Mouse (Mus musculus): ENCODE data around the gene Rps5. TPM values are rescaled to one million over a fixed set of nuclear protein-coding genes. Genes with fewer than 3 reads are reported as not detected.
"Not testable (repeated sequence)": the region's sequence is repeated elsewhere in the genome, so short reads cannot be mapped to it uniquely, and the experiment has no call there.

The Rps5 gene
- 680 and 686 TPM in 2 replicates for polyA plus RNA-seq (2015; fragmentation: Nextera tagmentation; extraction: Ambion mirVana)

- peak; percentile 99 for ATAC-seq
- peak within 1 kb of the TSS; percentile 82 for H3K4me3 ChIP-seq (replicated peaks)
- H3K27ac ChIP-seq = peak within 1 kb of the TSS; percentile 92
- under 1% methylated on average over 55 of the region's 55 CpGs for WGBS
- H3K27me3 ChIP-seq = peaks cover 15% of the 10 kb centered on the region
- peak within 1 kb of the TSS; percentile 99 for H3K4me2 ChIP-seq (replicated peaks)
- no peaks in the 10 kb centered on the region for H3K9me3 ChIP-seq
- peaks cover 38% of the 10 kb centered on the region for H3K36me3 ChIP-seq
- H3K4me1 ChIP-seq (replicated peaks) = peaks cover 20% of the 10 kb centered on the region
- peak within 1 kb of the TSS; percentile 87 for H3K9ac ChIP-seq (replicated peaks)
Observed at GRCm38 (mm10) chr7:12921705-12922465, at the start of gene Rps5. Gene Rps5, plus strand, starts transcription at chr7:12922290.

GRCm38 (mm10) chr7:12874301-12874700 lies 47.8 kb upstream of the Rps5 start:
- no peak for ATAC-seq
- WGBS = 30% methylated on average over 3 of the region's 3 CpGs
- Histone ChIP-seq H3K9me3 (peaks cover 1% of the 10 kb centered on the region; the same call in 1 of the 2 replicates), H3K4me3 (replicated peaks) (no peak overlapping the region), H3K9ac (replicated peaks) (no peak overlapping the region), H3K4me2 (replicated peaks) (no peak overlapping the region), H3K27ac (no peak overlapping the region), H3K36me3 (no peaks in the 10 kb centered on the region), H3K4me1 (replicated peaks) (no peaks in the 10 kb centered on the region), H3K27me3 (no peaks in the 10 kb centered on the region)

GRCm38 (mm10) chr7:12880036-12880435 lies 42.1 kb upstream of the Rps5 start:
- H3K4me1 ChIP-seq (replicated peaks) = peaks cover 17% of the 10 kb centered on the region
- no peak overlapping the region for H3K27ac ChIP-seq
- no peak overlapping the region for H3K4me3 ChIP-seq (replicated peaks)
- H3K9me3 ChIP-seq = no peaks in the 10 kb centered on the region
- H3K9ac ChIP-seq (replicated peaks) = no peak overlapping the region
- no peaks in the 10 kb centered on the region for H3K27me3 ChIP-seq
- peaks cover 14% of the 10 kb centered on the region for H3K36me3 ChIP-seq
- peak overlapping the region; percentile 73 for H3K4me2 ChIP-seq (replicated peaks)
- no peak; the same call in 1 of the 2 replicates for ATAC-seq

GRCm38 (mm10) chr7:12880497-12880896 lies 41.6 kb upstream of the Rps5 start:
- not testable (repeated sequence) for H3K27me3 ChIP-seq, H3K9me3 ChIP-seq
- Histone ChIP-seq H3K4me1 (replicated peaks) (peaks cover 17% of the 10 kb centered on the region), H3K4me2 (replicated peaks) (peak overlapping the region; percentile 73), H3K36me3 (peaks cover 18% of the 10 kb centered on the region), H3K9ac (replicated peaks) (peak overlapping the region; percentile 84), H3K4me3 (replicated peaks) (peak overlapping the region; percentile 71), H3K27ac (peak overlapping the region; percentile 54; the same call in 1 of the 2 replicates)
- 39% methylated on average over 8 of the region's 8 CpGs for WGBS
- peak; percentile 57 for ATAC-seq

- Histone ChIP-seq H3K36me3 (peaks cover 24% of the 10 kb centered on the region), H3K4me3 (replicated peaks) (peak within 1 kb of the TSS; percentile 71), H3K27ac (peak within 1 kb of the TSS; percentile 54; the same call in 1 of the 2 replicates), H3K4me1 (replicated peaks) (peaks cover 17% of the 10 kb centered on the region), H3K4me2 (replicated peaks) (peak within 1 kb of the TSS; percentile 73), H3K9me3 (no peaks in the 10 kb centered on the region), H3K27me3 (no peaks in the 10 kb centered on the region), H3K9ac (replicated peaks) (peak within 1 kb of the TSS; percentile 84)
- WGBS = 1% methylated on average over 35 of the region's 35 CpGs
- ATAC-seq = peak; percentile 99
Observed at GRCm38 (mm10) chr7:12880911-12881660, 41.0 kb upstream of the Rps5 start, which contains the start of gene Zfp128. Gene Zfp128, plus strand, starts transcription at chr7:12881177.

DNA sequence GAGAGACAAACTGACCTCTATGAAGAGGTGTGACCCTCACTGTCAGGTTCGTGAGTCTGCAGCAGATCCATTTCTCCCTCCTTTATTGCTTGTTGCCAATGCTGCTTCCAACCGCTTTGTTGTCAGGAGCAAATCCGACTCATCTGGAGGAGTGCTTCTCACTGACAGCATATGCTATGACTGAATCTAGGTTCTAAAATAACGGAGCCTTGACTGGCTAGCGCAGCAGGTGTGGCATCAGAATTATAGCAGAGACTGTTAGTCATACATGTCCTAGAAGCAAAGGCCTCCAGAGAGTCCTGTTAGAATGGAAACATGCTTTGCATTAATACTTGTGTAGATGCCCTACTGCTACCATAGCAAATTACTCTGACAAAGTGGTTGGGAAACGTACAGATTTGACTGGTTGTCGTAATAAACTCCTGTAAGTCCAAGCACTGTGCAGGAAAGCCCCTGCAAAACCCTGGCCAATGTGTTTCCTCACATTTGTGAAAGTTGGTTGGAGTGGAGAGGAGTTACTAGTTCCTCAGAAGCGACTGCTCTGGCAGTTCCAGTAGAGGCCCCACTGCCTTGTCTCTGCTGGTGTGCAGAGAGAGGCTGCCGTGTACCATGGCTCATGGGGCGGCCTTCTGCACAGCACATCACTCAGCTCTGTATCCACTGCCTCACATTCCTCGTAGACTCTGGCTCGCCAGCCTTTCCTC lies 35.4 kb upstream of the Rps5 start:
- no peak overlapping the region for H3K4me3 ChIP-seq (replicated peaks)
- 0 out of 2 replicates have a peak overlapping the region, but pooled peaks have one; percentile 8 for H3K9ac ChIP-seq (replicated peaks)
- H3K9me3 ChIP-seq = no peaks in the 10 kb centered on the region
- H3K4me1 ChIP-seq (replicated peaks) = peaks cover 14% of the 10 kb centered on the region
- H3K27ac ChIP-seq = no peak overlapping the region
- peaks cover 74% of the 10 kb centered on the region for H3K36me3 ChIP-seq
- 91% methylated on average over 12 of the region's 12 CpGs for WGBS
- no peak overlapping the region for H3K4me2 ChIP-seq (replicated peaks)
- no peaks in the 10 kb centered on the region for H3K27me3 ChIP-seq
- ATAC-seq = no peak

- Histone ChIP-seq H3K9me3 (no peaks in the 10 kb centered on the region), H3K4me3 (replicated peaks) (no peak overlapping the region), H3K4me1 (replicated peaks) (peaks cover 5% of the 10 kb centered on the region), H3K36me3 (peaks cover 82% of the 10 kb centered on the region), H3K4me2 (replicated peaks) (no peak overlapping the region), H3K9ac (replicated peaks) (no peak overlapping the region), H3K27ac (no peak overlapping the region), H3K27me3 (no peaks in the 10 kb centered on the region)
- ATAC-seq = no peak
- 96% methylated on average over 5 of the region's 5 CpGs for WGBS
Observed at GRCm38 (mm10) chr7:12887585-12887984, 34.5 kb upstream of the Rps5 start.

DNA sequence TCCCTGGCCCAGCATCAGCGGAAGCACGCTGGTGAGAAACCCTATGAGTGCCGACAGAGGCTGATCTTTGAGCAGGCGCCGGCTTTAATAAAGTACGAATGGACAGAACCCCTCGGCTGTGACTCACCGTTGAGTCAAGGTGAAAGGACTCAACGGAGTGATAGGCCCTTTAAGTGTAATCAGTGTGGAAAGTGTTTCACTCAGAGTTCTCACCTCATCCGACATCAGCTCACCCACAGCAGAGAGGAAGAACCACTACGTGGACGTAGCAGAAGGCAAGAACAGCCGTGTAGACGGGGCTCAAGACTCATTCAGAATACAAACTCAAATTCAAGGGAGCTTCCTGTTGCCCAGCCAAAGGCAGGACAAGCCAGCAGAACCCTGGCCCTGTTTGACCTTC lies 31.2 kb upstream of the Rps5 start:
- Histone ChIP-seq H3K4me1 (replicated peaks) (no peaks in the 10 kb centered on the region), H3K4me3 (replicated peaks) (no peak overlapping the region), H3K27me3 (no peaks in the 10 kb centered on the region), H3K27ac (no peak overlapping the region), H3K9ac (replicated peaks) (no peak overlapping the region), H3K36me3 (peaks cover 60% of the 10 kb centered on the region), H3K4me2 (replicated peaks) (no peak overlapping the region), H3K9me3 (no peaks in the 10 kb centered on the region)
- ATAC-seq = no peak
- 93% methylated on average over 14 of the region's 14 CpGs for WGBS

- ATAC-seq = no peak
- H3K4me3 ChIP-seq (replicated peaks) = no peak overlapping the region
- H3K9me3 ChIP-seq = no peaks in the 10 kb centered on the region
- no peaks in the 10 kb centered on the region for H3K27me3 ChIP-seq
- no peak overlapping the region for H3K4me2 ChIP-seq (replicated peaks)
- no peak overlapping the region for H3K9ac ChIP-seq (replicated peaks)
- no peak overlapping the region for H3K27ac ChIP-seq
- WGBS = 77% methylated on average over 1 of the region's 1 CpGs
- H3K36me3 ChIP-seq = peaks cover 56% of the 10 kb centered on the region
- H3K4me1 ChIP-seq (replicated peaks) = no peaks in the 10 kb centered on the region
Observed at GRCm38 (mm10) chr7:12891334-12891733, 30.8 kb upstream of the Rps5 start.

GRCm38 (mm10) chr7:12897655-12898410 lies 24.3 kb upstream of the Rps5 start, which contains the start of gene Zscan22:
Gene Zscan22, plus strand, starts transcription at chr7:12897815.
- H3K27ac ChIP-seq = no peak within 1 kb of the TSS; the same call in 1 of the 2 replicates
- H3K27me3 ChIP-seq = no peaks in the 10 kb centered on the region
- no peaks in the 10 kb centered on the region for H3K9me3 ChIP-seq
- no peaks in the 10 kb centered on the region for H3K36me3 ChIP-seq
- 7% methylated on average over 36 of the region's 36 CpGs for WGBS
- peak within 1 kb of the TSS; percentile 62 for H3K9ac ChIP-seq (replicated peaks)
- ATAC-seq = peak; percentile 99
- H3K4me1 ChIP-seq (replicated peaks) = peaks cover 9% of the 10 kb centered on the region
- H3K4me3 ChIP-seq (replicated peaks) = peak within 1 kb of the TSS; percentile 66
- H3K4me2 ChIP-seq (replicated peaks) = peak within 1 kb of the TSS; percentile 55

GRCm38 (mm10) chr7:12901517-12901916 lies 20.6 kb upstream of the Rps5 start:
- Histone ChIP-seq H3K36me3 (peaks cover 32% of the 10 kb centered on the region), H3K4me3 (replicated peaks) (no peak overlapping the region), H3K9ac (replicated peaks) (no peak overlapping the region), H3K4me1 (replicated peaks) (peaks cover 9% of the 10 kb centered on the region), H3K27me3 (no peaks in the 10 kb centered on the region), H3K27ac (no peak overlapping the region), H3K4me2 (replicated peaks) (no peak overlapping the region), H3K9me3 (no peaks in the 10 kb centered on the region)
- no peak for ATAC-seq
- 97% methylated on average over 5 of the region's 5 CpGs for WGBS
